Mouse (Mus musculus): ENCODE measurements around the gene 1700025G04Rik. TPM values are rescaled to one million over a fixed set of nuclear protein-coding genes. Genes with fewer than 3 reads are reported as not detected.

Gene 1700025G04Rik
- total and polyA plus RNA-seq, 2 experiments from 2014 or later: 13.0 to 46.1 TPM

- Histone ChIP-seq H3K4me1 (ENCODE audit: control insufficient read depth, insufficient read depth) (peaks cover 36% of the 10 kb centered on the region), H3K36me3 (replicated peaks; ENCODE audit: control insufficient read depth, insufficient read depth, low read length) (no peaks in the 10 kb centered on the region), H3K4me2 (ENCODE audit: low read depth, low read length) (no peak overlapping the region), H3K27ac (ENCODE audit: low read depth) (no peak overlapping the region), H3K9me3 (replicated peaks; ENCODE audit: control insufficient read depth, low read length) (no peaks in the 10 kb centered on the region), H3K4me3 (ENCODE audit: low read depth, low read length) (no peak overlapping the region), H3K9ac (replicated peaks; ENCODE audit: low read depth, low read length) (no peak overlapping the region), H3K27me3 (ENCODE audit: control insufficient read depth, insufficient read depth, low read length) (no peaks in the 10 kb centered on the region)
- ATAC-seq (ENCODE audit: insufficient read depth, low read depth) (no peak), DNase-seq (ENCODE audit: low spot score) (no peak)
- TF ChIP-seq EP300 (IDR thresholded peaks at IDR 0.05; ENCODE audit: low read depth) (no peak), CTCF (IDR thresholded peaks at IDR 0.05; ENCODE audit: low read depth) (no peak)
- WGBS: 90% methylated on average over 15 of the region's 15 CpGs
Observed at GRCm38 (mm10) chr1:151978751-151979150, 111.2 kb downstream of the 1700025G04Rik start.

GRCm38 (mm10) chr1:151977596-151977995, 112.3 kb downstream of the 1700025G04Rik start:
- Histone ChIP-seq H3K27ac (ENCODE audit: low read depth) (no peak overlapping the region), H3K4me2 (ENCODE audit: low read depth, low read length) (no peak overlapping the region), H3K4me1 (ENCODE audit: control insufficient read depth, insufficient read depth) (peaks cover 36% of the 10 kb centered on the region), H3K27me3 (ENCODE audit: control insufficient read depth, insufficient read depth, low read length) (no peaks in the 10 kb centered on the region), H3K9ac (replicated peaks; ENCODE audit: low read depth, low read length) (no peak overlapping the region), H3K36me3 (replicated peaks; ENCODE audit: control insufficient read depth, insufficient read depth, low read length) (no peaks in the 10 kb centered on the region), H3K4me3 (ENCODE audit: low read depth, low read length) (no peak overlapping the region), H3K9me3 (replicated peaks; ENCODE audit: control insufficient read depth, low read length) (no peaks in the 10 kb centered on the region)
- WGBS: 79% methylated on average over 5 of the region's 5 CpGs
- TF ChIP-seq CTCF (IDR thresholded peaks at IDR 0.05; ENCODE audit: low read depth) (no peak), EP300 (IDR thresholded peaks at IDR 0.05; ENCODE audit: low read depth) (no peak)
- no peak for ATAC-seq (ENCODE audit: insufficient read depth, low read depth)
- no peak for DNase-seq (ENCODE audit: low spot score)

GRCm38 (mm10) chr1:151976850-151977249, 113.1 kb downstream of the 1700025G04Rik start:
- Histone ChIP-seq H3K9ac (replicated peaks; ENCODE audit: low read depth, low read length) (no peak overlapping the region), H3K27me3 (ENCODE audit: control insufficient read depth, insufficient read depth, low read length) (no peaks in the 10 kb centered on the region), H3K9me3 (replicated peaks; ENCODE audit: control insufficient read depth, low read length) (no peaks in the 10 kb centered on the region), H3K27ac (ENCODE audit: low read depth) (no peak overlapping the region), H3K4me2 (ENCODE audit: low read depth, low read length) (no peak overlapping the region), H3K36me3 (replicated peaks; ENCODE audit: control insufficient read depth, insufficient read depth, low read length) (no peaks in the 10 kb centered on the region), H3K4me3 (ENCODE audit: low read depth, low read length) (no peak overlapping the region), H3K4me1 (ENCODE audit: control insufficient read depth, insufficient read depth) (peaks cover 36% of the 10 kb centered on the region)
- WGBS: 73% methylated on average over 3 of the region's 3 CpGs
- DNase-seq (ENCODE audit: low spot score) (no peak), ATAC-seq (ENCODE audit: insufficient read depth, low read depth) (no peak)
- no peak for TF ChIP-seq CTCF (IDR thresholded peaks at IDR 0.05; ENCODE audit: low read depth)
- no peak for TF ChIP-seq EP300 (IDR thresholded peaks at IDR 0.05; ENCODE audit: low read depth)

GRCm38 (mm10) chr1:151975418-151976379, 114.2 kb downstream of the 1700025G04Rik start:
- H3K4me3 ChIP-seq (ENCODE audit: low read depth, low read length): peak overlapping the region; percentile 19; the same call in 1 of the 2 replicates
- peak overlapping the region; percentile 40 for H3K4me2 ChIP-seq (ENCODE audit: low read depth, low read length)
- no peak overlapping the region for H3K9ac ChIP-seq (replicated peaks; ENCODE audit: low read depth, low read length)
- no peaks in the 10 kb centered on the region for H3K36me3 ChIP-seq (replicated peaks; ENCODE audit: control insufficient read depth, insufficient read depth, low read length)
- DNase-seq (ENCODE audit: low spot score) (no peak), ATAC-seq (ENCODE audit: insufficient read depth, low read depth) (0 out of 2 replicates have a peak, but pooled peaks have one; percentile 12)
- H3K9me3 ChIP-seq (replicated peaks; ENCODE audit: control insufficient read depth, low read length): no peaks in the 10 kb centered on the region
- TF ChIP-seq CTCF (IDR thresholded peaks at IDR 0.05; ENCODE audit: low read depth): no peak
- no peak for TF ChIP-seq EP300 (IDR thresholded peaks at IDR 0.05; ENCODE audit: low read depth)
- H3K27me3 ChIP-seq (ENCODE audit: control insufficient read depth, insufficient read depth, low read length): no peaks in the 10 kb centered on the region
- peaks cover 31% of the 10 kb centered on the region for H3K4me1 ChIP-seq (ENCODE audit: control insufficient read depth, insufficient read depth)
- WGBS: 76% methylated on average over 17 of the region's 17 CpGs
- H3K27ac ChIP-seq (ENCODE audit: low read depth): peak overlapping the region; percentile 59

- peak overlapping the region; percentile 59 for H3K27ac ChIP-seq (ENCODE audit: low read depth)
- no peaks in the 10 kb centered on the region for H3K36me3 ChIP-seq (replicated peaks; ENCODE audit: control insufficient read depth, insufficient read depth, low read length)
- TF ChIP-seq CTCF (IDR thresholded peaks at IDR 0.05; ENCODE audit: low read depth) (no peak), EP300 (IDR thresholded peaks at IDR 0.05; ENCODE audit: low read depth) (no peak)
- DNase-seq (ENCODE audit: low spot score) (peak; percentile 60), ATAC-seq (ENCODE audit: insufficient read depth, low read depth) (peak; percentile 58; the same call in 1 of the 2 replicates)
- H3K4me2 ChIP-seq (ENCODE audit: low read depth, low read length): peak overlapping the region; percentile 40
- H3K4me3 ChIP-seq (ENCODE audit: low read depth, low read length): peak overlapping the region; percentile 19; the same call in 1 of the 2 replicates
- H3K9ac ChIP-seq (replicated peaks; ENCODE audit: low read depth, low read length): no peak overlapping the region
- H3K9me3 ChIP-seq (replicated peaks; ENCODE audit: control insufficient read depth, low read length): no peaks in the 10 kb centered on the region
- H3K4me1 ChIP-seq (ENCODE audit: control insufficient read depth, insufficient read depth): peaks cover 23% of the 10 kb centered on the region
- no peaks in the 10 kb centered on the region for H3K27me3 ChIP-seq (ENCODE audit: control insufficient read depth, insufficient read depth, low read length)
- 27% methylated on average over 8 of the region's 8 CpGs for WGBS
Observed at GRCm38 (mm10) chr1:151974887-151975286, 115.0 kb downstream of the 1700025G04Rik start.

All from heart, postnatal 0 days (tissue).